Mouse (Mus musculus): ENCODE measurements around the gene Tnfrsf18. TPM values are rescaled to one million over a fixed set of nuclear protein-coding genes. Genes with fewer than 3 reads are reported as not detected.

Gene Tnfrsf18
- total and polyA plus RNA-seq, 3 experiments = 9.3 to 16.2 TPM; not detected in 1

- peaks cover 2% of the 10 kb centered on the region; the same call in 1 of the 2 replicates for H3K79me2 ChIP-seq (ENCODE audit: control insufficient read depth, insufficient read depth, low read length, poor library complexity)
- H3K9ac ChIP-seq (ENCODE audit: control insufficient read depth, low read depth, low read length, poor library complexity, severe bottlenecking) = peak overlapping the region; percentile 84
- H3K4me3 ChIP-seq (ENCODE audit: control insufficient read depth in 1 of 2, insufficient read depth in 1 of 2, low read depth in 2 of 2, low read length in 2 of 2) = peak overlapping the region; percentile 67 to 82
- peaks cover 13 to 26% of the 10 kb centered on the region in 2 experiments for H3K4me1 ChIP-seq (ENCODE audit: control insufficient read depth in 1 of 2, insufficient read depth in 2 of 2, low read length in 2 of 2)
- H3K36me3 ChIP-seq (ENCODE audit: control insufficient read depth in 1 of 2, insufficient read depth in 2 of 2, low read length in 2 of 2) = peaks cover 0 to 11% of the 10 kb centered on the region in 2 experiments; a peak in 2 of 4 replicates
- TF ChIP-seq ETS1 (IDR thresholded peaks at IDR 0.05; ENCODE audit: low read depth, low read length) (peak; percentile 37; the same call in 1 of the 2 replicates), GATA1 (IDR thresholded peaks at IDR 0.05; ENCODE audit: low read depth, low read length) (no peak), ZC3H11A (IDR thresholded peaks at IDR 0.05; ENCODE audit: low read depth, low read length) (no peak), ELF1 (IDR thresholded peaks at IDR 0.05; ENCODE audit: low read depth, low read length) (no peak), RCOR1 (IDR thresholded peaks at IDR 0.05; ENCODE audit: low read depth, low read length) (no peak), UBTF (IDR thresholded peaks at IDR 0.05; ENCODE audit: borderline replicate concordance, insufficient read depth, low read depth, low read length) (no peak; the same call in 1 of the 2 replicates), POLR2AphosphoS2 (IDR thresholded peaks at IDR 0.05; ENCODE audit: low read length) (no peak), E2F4 (IDR thresholded peaks at IDR 0.05; ENCODE audit: borderline replicate concordance, low read depth, low read length) (no peak), BHLHE40 (IDR thresholded peaks at IDR 0.05; ENCODE audit: borderline replicate concordance, low read depth, low read length) (no peak), EP300 (IDR thresholded peaks at IDR 0.05; ENCODE audit: low read depth in 1 of 2, low read length in 2 of 2) (no peak; a peak in 1 of 4 replicates), HCFC1 (IDR thresholded peaks at IDR 0.05; ENCODE audit: low read depth, low read length) (peak; percentile 26; the same call in 1 of the 2 replicates), ZNF384 (IDR thresholded peaks at IDR 0.05; ENCODE audit: low read depth, low read length) (no peak), USF1 (IDR thresholded peaks at IDR 0.05; ENCODE audit: low read depth, low read length) (no peak), ZMIZ1 (IDR thresholded peaks at IDR 0.05; ENCODE audit: low read depth, low read length) (peak; percentile 59), CTCF (IDR thresholded peaks at IDR 0.05 in 2 of 3, conservative IDR thresholded peaks at IDR 0.05 in 1 of 3; ENCODE audit: control insufficient read depth in 1 of 3, insufficient read depth in 1 of 3, low read depth in 2 of 3, low read length in 3 of 3, poor library complexity in 1 of 3, severe bottlenecking in 1 of 3) (peak in 2 of 3 experiments; percentile 13 to 32; a peak in 4 of 6 replicates), SMC3 (IDR thresholded peaks at IDR 0.05; ENCODE audit: low read depth, low read length) (no peak), MAX (IDR thresholded peaks at IDR 0.05; ENCODE audit: low read length) (peak; percentile 65), CHD1 (IDR thresholded peaks at IDR 0.05; ENCODE audit: low read depth, low read length) (no peak), TCF12 (IDR thresholded peaks at IDR 0.05; ENCODE audit: low read depth, low read length) (peak; percentile 45; the same call in 1 of the 2 replicates), ZKSCAN1 (IDR thresholded peaks at IDR 0.05; ENCODE audit: low read depth, low read length) (no peak), TBP (IDR thresholded peaks at IDR 0.05; ENCODE audit: low read depth, low read length) (0 out of 2 replicates have a peak, but pooled peaks have one; percentile 20), MXI1 (IDR thresholded peaks at IDR 0.05; ENCODE audit: low read depth, low read length) (no peak), MEF2A (IDR thresholded peaks at IDR 0.05; ENCODE audit: extremely low read depth, insufficient replicate concordance, low read depth, low read length, poor library complexity, severe bottlenecking) (0 out of 2 replicates have a peak, but pooled peaks have one; percentile 8), NRF1 (IDR thresholded peaks at IDR 0.05; ENCODE audit: insufficient read depth, low read depth, low read length, poor library complexity, severe bottlenecking) (no peak), SIN3A (IDR thresholded peaks at IDR 0.05; ENCODE audit: low read length) (no peak), GABPA (IDR thresholded peaks at IDR 0.05; ENCODE audit: low read depth, low read length) (no peak), KAT2A (conservative IDR thresholded peaks at IDR 0.05; ENCODE audit: low read depth, low read length) (no peak), MYB (IDR thresholded peaks at IDR 0.05; ENCODE audit: low read depth, low read length) (no peak), USF2 (IDR thresholded peaks at IDR 0.05; ENCODE audit: borderline replicate concordance in 1 of 2, insufficient read depth in 1 of 2, low read depth in 1 of 2, low read length in 2 of 2) (no peak), POLR2A (IDR thresholded peaks at IDR 0.05; ENCODE audit: control insufficient read depth in 1 of 2, insufficient read depth in 1 of 2, low read depth in 1 of 2, low read length in 2 of 2, poor library complexity in 1 of 2) (peak in 1 of 2 experiments; percentile 52; a peak in 2 of 4 replicates), JUND (IDR thresholded peaks at IDR 0.05; ENCODE audit: low read depth, low read length) (no peak), NELFE (IDR thresholded peaks at IDR 0.05; ENCODE audit: low read depth, low read length) (peak; percentile 35; the same call in 1 of the 2 replicates), MYC (IDR thresholded peaks at IDR 0.05; ENCODE audit: low read depth, low read length) (no peak; the same call in 1 of the 2 replicates)
- no peaks in the 10 kb centered on the region for H3K9me3 ChIP-seq (replicated peaks; ENCODE audit: insufficient read depth, low read length)
- no peaks in the 10 kb centered on the region for H3K27me3 ChIP-seq (ENCODE audit: control insufficient read depth in 1 of 2, insufficient read depth in 2 of 2, low read length in 2 of 2)
- H3K27ac ChIP-seq (ENCODE audit: control insufficient read depth, low read depth, low read length) = peak overlapping the region; percentile 5
- peak; percentile 78 for DNase-seq (ENCODE audit: low read depth, low spot score)
Observed at GRCm38 (mm10) chr4:156077499-156078301, 51.7 kb downstream of the Tnfrsf18 start.
